In genomic region chr4:125525266-125525665, GRCm38 (mm10) we compare ENCODE assay signal across 17 mouse cellular contexts.
"Had no signal": no experiment of that assay in that cellular context is flagged by ENCODE, and none has a peak within 500 bp of the region (broad histone marks: within the 10 kb centered on the region; RNA-seq: fewer than 3 reads in every experiment).

No protein-coding gene starts in this region.

- H3K27ac ChIP-seq: neural tube, embryonic 12.5 days; neural tube, embryonic 13.5 days; neural tube, embryonic 15.5 days; stomach, embryonic 15.5 days; stomach, postnatal 0 days had no signal

- H3K4me3 ChIP-seq: neural tube, embryonic 12.5 days; neural tube, embryonic 13.5 days; neural tube, embryonic 15.5 days; stomach, embryonic 15.5 days had no signal

- H3K27me3 ChIP-seq: stomach, embryonic 15.5 days had no signal

- H3K36me3 ChIP-seq: neural tube, embryonic 12.5 days; neural tube, embryonic 13.5 days; neural tube, embryonic 15.5 days; stomach, embryonic 15.5 days had no signal

- H3K9me3 ChIP-seq: neural tube, embryonic 12.5 days; neural tube, embryonic 13.5 days; stomach, embryonic 15.5 days had no signal

- H3K4me1 ChIP-seq: neural tube, embryonic 12.5 days; stomach, embryonic 15.5 days had no signal

- DNase-seq: retina, postnatal 1 day; right cerebral cortex, adult 18-20 months; right cerebral cortex, postnatal 14 days; right cerebral cortex, postnatal 25 days; right cerebral cortex, postnatal 4 days; spleen, adult 18-20 months; thymus, adult 18-20 months; thymus, adult 2 months; thymus, postnatal 14 days; thymus, postnatal 25 days; thymus, postnatal 36 days; thymus, postnatal 4 days had no signal
